Mouse (Mus musculus) embryonic facial prominence, embryonic 10.5 days (tissue): ENCODE data around the gene Gpn3. TPM values are rescaled to one million over a fixed set of nuclear protein-coding genes. Genes with fewer than 3 reads are reported as not detected.

Source experiments
- DNase-seq: peaks from one replicate; pipeline ENCODE4 v3.0.0-alpha.2; 2017; ENCODE audit warnings: low spot score
- H3K27ac ChIP-seq: fragments of 300-500 bp; sonication (generic); replicated peaks from 2 replicates; pipeline ENCODE4 v1.5.1; 2016; ENCODE audit warnings: mild to moderate bottlenecking
- H3K27me3 ChIP-seq: fragments of 300-500 bp; sonication (generic); replicated peaks from 2 replicates; pipeline ENCODE4 v1.6.1; 2016; ENCODE audit warnings: low read depth, mild to moderate bottlenecking; ENCODE audit not compliant: poor library complexity, severe bottlenecking
- H3K36me3 ChIP-seq: fragments of 300-500 bp; sonication (generic); replicated peaks from 2 replicates; pipeline ENCODE4 v1.6.1; 2016; ENCODE audit warnings: mild to moderate bottlenecking, moderate library complexity
- H3K4me1 ChIP-seq: fragments of 300-500 bp; sonication (generic); 2 replicates; pipeline ENCODE4 v1.6.1; 2016
- H3K4me3 ChIP-seq: fragments of 300-500 bp; sonication (generic); 2 replicates; pipeline ENCODE4 v1.5.1; 2016; ENCODE audit warnings: mild to moderate bottlenecking, moderate library complexity
- H3K9me3 ChIP-seq: fragments of 300-500 bp; sonication (generic); 2 replicates; pipeline ENCODE4 v1.6.1; 2016; ENCODE audit warnings: mild to moderate bottlenecking
- WGBS: fragments of 180-500 bp; shearing (Covaris S2); methylation state at CpG from one replicate; pipeline ENCODE4 v1.1.7; 2016; 5-methylcytosine and 5-hydroxymethylcytosine counted together
- polyA plus RNA-seq: library from polyadenylated mRNA; unstranded; fragments of >200 nt; fragmentation: Nextera tagmentation; extraction: Ambion mirVana; gene quantifications from 2 replicates; pipeline ENCODE4 v1.2.1, GENCODE M21; 2016

Gpn3 gene
- polyA plus RNA-seq, 1 experiment from 2014 or later: 89.8 TPM

- H3K27ac ChIP-seq: peak within 1 kb of the TSS; percentile 90
- 3% methylated on average over 51 of the region's 51 CpGs for WGBS
These were observed 17.7 kb upstream of the Gpn3 start, which contains the start of the genes Rad9b and Vps29 for GRCm38 (mm10) chr5:122353807-122354491. Gene Rad9b (minus strand): TSS chr5:122354233. Gene Vps29 (plus strand): TSS chr5:122354369.

GRCm38 (mm10) chr5:122354492-122355067 lies 17.1 kb upstream of the Gpn3 start:
- under 1% methylated on average over 57 of the region's 57 CpGs for WGBS
- Histone ChIP-seq H3K4me1 (peaks cover 19% of the 10 kb centered on the region), H3K9me3 (no peaks in the 10 kb centered on the region), H3K36me3 (peaks cover 15% of the 10 kb centered on the region), H3K4me3 (peak overlapping the region; percentile 99), H3K27ac (peak overlapping the region; percentile 87), H3K27me3 (no peaks in the 10 kb centered on the region)
- no peak for DNase-seq

More at GRCm38 (mm10) chr5:122353807-122354491, 17.7 kb upstream of the Gpn3 start, which contains the start of the genes Rad9b and Vps29:
- H3K4me1 ChIP-seq: peaks cover 19% of the 10 kb centered on the region
- H3K27me3 ChIP-seq: no peaks in the 10 kb centered on the region
- H3K9me3 ChIP-seq: no peaks in the 10 kb centered on the region
- DNase-seq: peak; percentile 99
- peak within 1 kb of the TSS; percentile 99 for H3K4me3 ChIP-seq
- peaks cover 9% of the 10 kb centered on the region for H3K36me3 ChIP-seq

GRCm38 (mm10) chr5:122372192-122372769 lies 605 bp downstream of the Gpn3 start, which contains the start of gene Fam216a:
Gene Fam216a (minus strand): TSS chr5:122372364.
- Histone ChIP-seq H3K36me3 (peaks cover 66% of the 10 kb centered on the region), H3K9me3 (no peaks in the 10 kb centered on the region), H3K27me3 (no peaks in the 10 kb centered on the region), H3K27ac (peak within 1 kb of the TSS; percentile 90), H3K4me1 (peaks cover 17% of the 10 kb centered on the region), H3K4me3 (peak within 1 kb of the TSS; percentile 80)
- DNase-seq: peak; percentile 99
- WGBS: under 1% methylated on average over 53 of the region's 53 CpGs

GRCm38 (mm10) chr5:122372878-122373277 lies 1.2 kb downstream of the Gpn3 start:
- Histone ChIP-seq H3K4me1 (peaks cover 17% of the 10 kb centered on the region), H3K4me3 (peak overlapping the region; percentile 80), H3K9me3 (no peaks in the 10 kb centered on the region), H3K36me3 (peaks cover 61% of the 10 kb centered on the region), H3K27me3 (no peaks in the 10 kb centered on the region), H3K27ac (peak overlapping the region; percentile 90)
- WGBS: 11% methylated on average over 5 of the region's 5 CpGs
- no peak for DNase-seq

- H3K4me1 ChIP-seq: peaks cover 12% of the 10 kb centered on the region
- H3K9me3 ChIP-seq: no peaks in the 10 kb centered on the region
These were observed 5.6 kb downstream of the Gpn3 start for GRCm38 (mm10) chr5:122377101-122377833.

GRCm38 (mm10) chr5:122378171-122378570 lies 6.5 kb downstream of the Gpn3 start:
- 96% methylated on average over 12 of the region's 12 CpGs for WGBS
- Histone ChIP-seq H3K4me3 (no peak overlapping the region), H3K27me3 (no peaks in the 10 kb centered on the region), H3K36me3 (peaks cover 88% of the 10 kb centered on the region), H3K9me3 (no peaks in the 10 kb centered on the region), H3K27ac (no peak overlapping the region), H3K4me1 (peaks cover 8% of the 10 kb centered on the region)
- no peak for DNase-seq

More at GRCm38 (mm10) chr5:122377101-122377833, 5.6 kb downstream of the Gpn3 start:
- Histone ChIP-seq H3K36me3 (peaks cover 79% of the 10 kb centered on the region), H3K27ac (no peak overlapping the region), H3K4me3 (no peak overlapping the region), H3K27me3 (no peaks in the 10 kb centered on the region)
- DNase-seq: no peak
- WGBS: 91% methylated on average over 4 of the region's 4 CpGs

- Histone ChIP-seq H3K4me3 (no peak overlapping the region), H3K9me3 (no peaks in the 10 kb centered on the region), H3K27me3 (no peaks in the 10 kb centered on the region), H3K27ac (no peak overlapping the region), H3K36me3 (peaks cover 77% of the 10 kb centered on the region), H3K4me1 (no peaks in the 10 kb centered on the region)
- WGBS: 63% methylated on average over 11 of the region's 11 CpGs
- peak; percentile 78 for DNase-seq
These were observed 7.9 kb downstream of the Gpn3 start for GRCm38 (mm10) chr5:122379374-122380155.

- 89% methylated on average over 5 of the region's 5 CpGs for WGBS
- Histone ChIP-seq H3K36me3 (peaks cover 8% of the 10 kb centered on the region; the same call in 1 of the 2 replicates), H3K27me3 (no peaks in the 10 kb centered on the region), H3K4me3 (0 out of 2 replicates have a peak overlapping the region, but pooled peaks have one; percentile 6), H3K9me3 (no peaks in the 10 kb centered on the region), H3K4me1 (peaks cover 12% of the 10 kb centered on the region), H3K27ac (no peak overlapping the region)
- DNase-seq: no peak
These were observed 18.3 kb downstream of the Gpn3 start for GRCm38 (mm10) chr5:122390006-122390405.

- Histone ChIP-seq H3K27me3 (no peaks in the 10 kb centered on the region), H3K9me3 (no peaks in the 10 kb centered on the region), H3K36me3 (peaks cover 12% of the 10 kb centered on the region; the same call in 1 of the 2 replicates), H3K4me3 (no peak overlapping the region), H3K27ac (no peak overlapping the region), H3K4me1 (peaks cover 12% of the 10 kb centered on the region)
- no peak for DNase-seq
These were observed 19.0 kb downstream of the Gpn3 start for GRCm38 (mm10) chr5:122390671-122391070.

GRCm38 (mm10) chr5:122391178-122391785 lies 19.6 kb downstream of the Gpn3 start:
- WGBS: 54% methylated on average over 16 of the region's 16 CpGs
- Histone ChIP-seq H3K4me3 (peak overlapping the region; percentile 92), H3K27ac (peak overlapping the region; percentile 84; the same call in 1 of the 2 replicates), H3K27me3 (no peaks in the 10 kb centered on the region), H3K36me3 (peaks cover 12% of the 10 kb centered on the region; the same call in 1 of the 2 replicates), H3K4me1 (peaks cover 12% of the 10 kb centered on the region), H3K9me3 (no peaks in the 10 kb centered on the region)
- DNase-seq: no peak

GRCm38 (mm10) chr5:122391786-122392180 lies 20.1 kb downstream of the Gpn3 start, which contains the start of gene Arpc3:
Gene Arpc3 (plus strand): TSS chr5:122391878.
- WGBS: under 1% methylated on average over 39 of the region's 39 CpGs
- Histone ChIP-seq H3K36me3 (peaks cover 15% of the 10 kb centered on the region), H3K4me3 (peak within 1 kb of the TSS; percentile 92), H3K4me1 (peaks cover 12% of the 10 kb centered on the region), H3K27me3 (no peaks in the 10 kb centered on the region), H3K9me3 (no peaks in the 10 kb centered on the region), H3K27ac (peak within 1 kb of the TSS; percentile 84)
- DNase-seq: peak; percentile 93
